In the genomic region with DNA sequence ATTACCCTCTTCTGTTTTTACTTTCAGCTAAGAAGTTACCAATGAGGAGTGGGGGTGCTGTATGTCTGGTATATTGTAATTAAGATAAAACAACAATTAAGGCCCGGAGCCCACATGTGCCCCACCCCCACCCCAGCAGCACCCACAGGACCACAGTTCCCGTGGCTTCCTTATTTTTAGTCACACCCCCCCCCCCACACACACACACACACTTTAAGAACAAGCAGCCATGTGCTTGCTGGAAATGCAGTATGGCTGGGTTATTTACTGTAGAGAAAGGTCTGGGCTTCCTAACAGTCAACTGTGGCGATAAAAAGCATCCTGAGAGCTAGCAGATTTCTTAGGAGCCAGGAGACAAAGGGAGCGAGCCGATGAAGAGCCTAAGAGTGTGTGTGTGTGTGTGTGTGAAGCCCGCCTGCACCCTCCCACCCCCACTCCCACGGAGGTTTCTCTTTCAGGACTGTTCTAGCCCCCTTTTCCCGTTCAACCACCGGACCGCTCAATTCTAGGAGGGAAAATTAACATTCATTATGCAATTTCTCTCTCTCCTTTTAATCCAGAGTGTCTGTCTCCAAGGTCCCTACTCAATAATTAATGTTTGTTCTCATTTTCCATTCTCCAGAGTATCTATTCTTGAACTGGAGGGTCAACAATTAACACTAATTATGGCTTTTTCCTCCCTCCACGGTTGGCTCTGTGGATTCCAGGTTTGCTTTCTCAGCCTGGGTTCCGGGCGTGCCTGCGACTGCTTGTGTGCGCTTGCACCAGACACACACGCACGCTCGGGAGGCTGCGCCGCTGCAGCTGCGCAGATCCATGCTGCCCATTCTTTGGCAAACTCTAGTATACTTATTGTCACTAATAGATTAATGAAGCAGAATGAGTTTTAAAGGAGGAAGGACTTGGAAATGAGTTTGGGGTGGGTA, we compare ENCODE assay signal across 8 mouse cellular contexts. TPM values are rescaled to one million over a fixed set of nuclear protein-coding genes. Genes with fewer than 3 reads are reported as not detected.
DNase-seq lines count a peak whose midpoint lies in the region; ATAC-seq lines count a peak whose summit lies in the region.

No protein-coding gene starts in this region.

- no peaks in the 10 kb centered on the region for H3K27me3 ChIP-seq in kidney, embryonic 15.5 days
- no peaks in the 10 kb centered on the region for H3K27me3 ChIP-seq in embryonic facial prominence, embryonic 14.5 days (replicated peaks; ENCODE audit: control insufficient read depth, insufficient read depth, low read length)
- H3K27me3 ChIP-seq in intestine, embryonic 16.5 days (replicated peaks; ENCODE audit: control insufficient read depth, insufficient read depth, low read length): no peaks in the 10 kb centered on the region
- H3K27me3 ChIP-seq in neural tube, embryonic 14.5 days (ENCODE audit: control insufficient read depth, insufficient read depth, low read length): no peaks in the 10 kb centered on the region

- no peak for DNase-seq in kidney, adult 18-20 months
- peak; percentile 66 for DNase-seq in embryonic facial prominence, embryonic 14.5 days (ENCODE audit: low spot score)
- no peak for DNase-seq in urinary bladder, postnatal 4 days (ENCODE audit: low spot score in 2 of 2)
- no peak for DNase-seq in ovary, adult 18-20 months (ENCODE audit: low spot score)
- DNase-seq in heart, postnatal 25 days (ENCODE audit: low spot score): no peak

- peak overlapping the region; percentile 39; the same call in 1 of the 2 replicates for H3K27ac ChIP-seq in kidney, embryonic 15.5 days
- peak overlapping the region; percentile 44; the same call in 1 of the 2 replicates for H3K27ac ChIP-seq in embryonic facial prominence, embryonic 14.5 days (replicated peaks; ENCODE audit: low read depth, low read length)
- no peak overlapping the region for H3K27ac ChIP-seq in intestine, embryonic 16.5 days (ENCODE audit: low read length)
- peak overlapping the region; percentile 75 for H3K27ac ChIP-seq in neural tube, embryonic 14.5 days (ENCODE audit: low read depth, low read length)

- no peak for ATAC-seq in kidney, embryonic 15.5 days (replicated peaks; ENCODE audit: low FRiP score)
- ATAC-seq in embryonic facial prominence, embryonic 14.5 days (ENCODE audit: low read depth): peak; percentile 81
- no peak for ATAC-seq in intestine, embryonic 16.5 days
- ATAC-seq in neural tube, embryonic 14.5 days (ENCODE audit: low read depth): peak; percentile 93

- intact Hi-C loops in heart, postnatal 25 days (cut with DNase I): no loop called here

- peaks cover 42% of the 10 kb centered on the region for H3K4me1 ChIP-seq in kidney, embryonic 15.5 days
- H3K4me1 ChIP-seq in embryonic facial prominence, embryonic 14.5 days (ENCODE audit: control insufficient read depth, insufficient read depth, low read length): peaks cover 19% of the 10 kb centered on the region; the same call in 1 of the 2 replicates
- peaks cover 17% of the 10 kb centered on the region for H3K4me1 ChIP-seq in intestine, embryonic 16.5 days (ENCODE audit: control insufficient read depth, insufficient read depth, low read length)
- H3K4me1 ChIP-seq in neural tube, embryonic 14.5 days (ENCODE audit: control insufficient read depth, insufficient read depth, low read length): peaks cover 8% of the 10 kb centered on the region

- 25% methylated on average over 21 of the region's 21 CpGs for WGBS in kidney, embryonic 15.5 days
- WGBS in embryonic facial prominence, embryonic 14.5 days: 31% methylated on average over 21 of the region's 21 CpGs
- 30% methylated on average over 21 of the region's 21 CpGs for WGBS in intestine, embryonic 16.5 days
- 15% methylated on average over 21 of the region's 21 CpGs for WGBS in neural tube, embryonic 14.5 days

- H3K9ac ChIP-seq in kidney, embryonic 15.5 days: 0 out of 2 replicates have a peak overlapping the region, but pooled peaks have one; percentile 5
- H3K9ac ChIP-seq in embryonic facial prominence, embryonic 14.5 days (ENCODE audit: low read depth, low read length): peak overlapping the region; percentile 39
- H3K9ac ChIP-seq in intestine, embryonic 16.5 days (ENCODE audit: low read depth, low read length): peak overlapping the region; percentile 29; the same call in 1 of the 2 replicates
- peak overlapping the region; percentile 50 for H3K9ac ChIP-seq in neural tube, embryonic 14.5 days (replicated peaks; ENCODE audit: low read depth, low read length)

- peak overlapping the region; percentile 21 for H3K4me3 ChIP-seq in kidney, embryonic 15.5 days (replicated peaks)
- H3K4me3 ChIP-seq in embryonic facial prominence, embryonic 14.5 days (ENCODE audit: low read depth, low read length): peak overlapping the region; percentile 22
- H3K4me3 ChIP-seq in intestine, embryonic 16.5 days (ENCODE audit: low read length): no peak overlapping the region; the same call in 1 of the 2 replicates
- H3K4me3 ChIP-seq in neural tube, embryonic 14.5 days (ENCODE audit: low read depth, low read length): peak overlapping the region; percentile 19

- no peaks in the 10 kb centered on the region for H3K36me3 ChIP-seq in kidney, embryonic 15.5 days
- no peaks in the 10 kb centered on the region for H3K36me3 ChIP-seq in embryonic facial prominence, embryonic 14.5 days (ENCODE audit: control insufficient read depth, insufficient read depth, low read length)
- H3K36me3 ChIP-seq in intestine, embryonic 16.5 days (ENCODE audit: control insufficient read depth, insufficient read depth, low read length): no peaks in the 10 kb centered on the region
- H3K36me3 ChIP-seq in neural tube, embryonic 14.5 days (ENCODE audit: control insufficient read depth, insufficient read depth, low read length): no peaks in the 10 kb centered on the region

- no peaks in the 10 kb centered on the region for H3K9me3 ChIP-seq in kidney, embryonic 15.5 days (replicated peaks)
- no peaks in the 10 kb centered on the region for H3K9me3 ChIP-seq in embryonic facial prominence, embryonic 14.5 days (ENCODE audit: control insufficient read depth, low read length)
- H3K9me3 ChIP-seq in intestine, embryonic 16.5 days (ENCODE audit: control insufficient read depth, low read length): no peaks in the 10 kb centered on the region
- no peaks in the 10 kb centered on the region for H3K9me3 ChIP-seq in neural tube, embryonic 14.5 days (ENCODE audit: control insufficient read depth, low read length)

- H3K4me2 ChIP-seq in kidney, embryonic 15.5 days: peak overlapping the region; percentile 53
- H3K4me2 ChIP-seq in embryonic facial prominence, embryonic 14.5 days (ENCODE audit: low read depth, low read length): peak overlapping the region; percentile 52
- H3K4me2 ChIP-seq in intestine, embryonic 16.5 days (ENCODE audit: low read depth, low read length): peak overlapping the region; percentile 39
- H3K4me2 ChIP-seq in neural tube, embryonic 14.5 days (ENCODE audit: low read depth, low read length): peak overlapping the region; percentile 58

RNA-seq across cellular contexts. Expression of a gene that starts 58.5 kb away (rescaled TPM):
- 0.73 and 0.85 TPM in 2 replicates for polyA plus RNA-seq in kidney, embryonic 15.5 days (2015; fragmentation: Nextera tagmentation; extraction: Ambion mirVana)
- 1.6 and 5.9 TPM in 2 replicates for polyA plus RNA-seq in embryonic facial prominence, embryonic 14.5 days (2014; fragmentation: Nextera tagmentation; extraction: Ambion mirVana)
- 0.37 and 0.49 TPM in 2 replicates for polyA plus RNA-seq in intestine, embryonic 16.5 days (2015; fragmentation: Nextera tagmentation; extraction: Ambion mirVana)
- polyA plus RNA-seq in neural tube, embryonic 14.5 days (2014; fragmentation: Nextera tagmentation; extraction: Ambion mirVana): 9.0 and 13.2 TPM in 2 replicates
- under 1 TPM in 1 of 2 experiments, not detected in 1; 0.61 TPM for total RNA-seq in heart, postnatal 25 days (2021)

Comparison
In these comparisons a context has a peak if more than half of its experiments do, and no peak if none do; other contexts are left out.
1. ATAC-seq: peak in embryonic facial prominence, embryonic 14.5 days (single experiment) and neural tube, embryonic 14.5 days (single experiment); none in kidney, embryonic 15.5 days (single experiment) and intestine, embryonic 16.5 days (single experiment).
2. Peak in every context shown above with its lines, with median percentiles within 50 percentile points of each other: H3K4me2 ChIP-seq and H3K9ac ChIP-seq.